Mouse (Mus musculus) limb, embryonic 11.5 days (tissue): ENCODE measurements around the gene Abr. TPM values are rescaled to one million over a fixed set of nuclear protein-coding genes. Genes with fewer than 3 reads are reported as not detected.

Experiments used
- ATAC-seq: fragments of 200-750 bp; cut with Nextera tagmentation; 2 replicates; pipeline ENCODE4 v1.8.0; 2017; ENCODE audit warnings: low read depth; ENCODE audit not compliant: insufficient number of reproducible peaks, low FRiP score, low TSS enrichment
- DNase-seq: peaks from one replicate; pipeline ENCODE4 v3.0.0-alpha.2; 2015; ENCODE audit warnings: low spot score
- H3K27ac ChIP-seq: fragments of 300-500 bp; sonication (generic); replicated peaks from 2 replicates; pipeline ENCODE4 v1.5.1; 2014; ENCODE audit warnings: low read depth, mild to moderate bottlenecking, low read length
- H3K27me3 ChIP-seq: fragments of 300-500 bp; sonication (generic); 2 replicates; pipeline ENCODE4 v1.6.1; 2014; ENCODE audit warnings: mild to moderate bottlenecking, low read length, mixed read lengths; ENCODE audit not compliant: control insufficient read depth, insufficient read depth
- H3K36me3 ChIP-seq: fragments of 300-500 bp; sonication (generic); 2 replicates; pipeline ENCODE4 v1.6.1; 2014; ENCODE audit warnings: mild to moderate bottlenecking, low read length, moderate library complexity, mixed read lengths; ENCODE audit not compliant: control insufficient read depth, insufficient read depth
- H3K4me1 ChIP-seq: fragments of 300-500 bp; sonication (generic); 2 replicates; pipeline ENCODE4 v1.6.1; 2014; ENCODE audit warnings: low read length, mixed read lengths; ENCODE audit not compliant: control insufficient read depth, insufficient read depth
- H3K4me2 ChIP-seq: fragments of 300-500 bp; sonication (generic); 2 replicates; pipeline ENCODE4 v1.6.1; 2014; ENCODE audit warnings: low read depth, mild to moderate bottlenecking, moderate library complexity; ENCODE audit not compliant: severe bottlenecking
- H3K4me3 ChIP-seq: fragments of 300-500 bp; sonication (generic); 2 replicates; pipeline ENCODE4 v1.5.1; 2014; ENCODE audit warnings: low read depth, low read length
- H3K9ac ChIP-seq: fragments of 300-500 bp; sonication (generic); 2 replicates; pipeline ENCODE4 v1.6.1; 2014; ENCODE audit warnings: mild to moderate bottlenecking, low read length
- H3K9me3 ChIP-seq: fragments of 300-500 bp; sonication (generic); 2 replicates; pipeline ENCODE4 v1.6.1; 2016; ENCODE audit warnings: low read length; ENCODE audit not compliant: control insufficient read depth
- WGBS: fragments of 180-500 bp; shearing (Covaris S2); extraction: QIAGEN DNeasy Blood & Tissue Kit; methylation state at CpG from one replicate; pipeline ENCODE4 v1.1.7; 2014; 5-methylcytosine and 5-hydroxymethylcytosine counted together
- polyA plus RNA-seq: library from polyadenylated mRNA; unstranded; fragments of >200 nt; fragmentation: Nextera tagmentation; extraction: Ambion mirVana; gene quantifications from 2 replicates; pipeline ENCODE4 v1.2.1, GENCODE M21; 2014

Abr gene
- polyA plus RNA-seq, 1 experiment from 2014 or later, result 45.2 TPM

GRCm38 (mm10) chr11:76468347-76468746 is 153.8 kb downstream of the Abr start:
- Histone ChIP-seq H3K9me3 (no peaks in the 10 kb centered on the region), H3K4me3 (no peak overlapping the region), H3K4me2 (no peak overlapping the region), H3K27ac (no peak overlapping the region), H3K27me3 (no peaks in the 10 kb centered on the region), H3K9ac (peak overlapping the region; percentile 13; the same call in 1 of the 2 replicates), H3K36me3 (peaks cover 6% of the 10 kb centered on the region; the same call in 1 of the 2 replicates), H3K4me1 (peaks cover 51% of the 10 kb centered on the region)
- DNase-seq, result no peak
- WGBS, result 17% methylated on average over 6 of the region's 6 CpGs
- no peak for ATAC-seq

DNA sequence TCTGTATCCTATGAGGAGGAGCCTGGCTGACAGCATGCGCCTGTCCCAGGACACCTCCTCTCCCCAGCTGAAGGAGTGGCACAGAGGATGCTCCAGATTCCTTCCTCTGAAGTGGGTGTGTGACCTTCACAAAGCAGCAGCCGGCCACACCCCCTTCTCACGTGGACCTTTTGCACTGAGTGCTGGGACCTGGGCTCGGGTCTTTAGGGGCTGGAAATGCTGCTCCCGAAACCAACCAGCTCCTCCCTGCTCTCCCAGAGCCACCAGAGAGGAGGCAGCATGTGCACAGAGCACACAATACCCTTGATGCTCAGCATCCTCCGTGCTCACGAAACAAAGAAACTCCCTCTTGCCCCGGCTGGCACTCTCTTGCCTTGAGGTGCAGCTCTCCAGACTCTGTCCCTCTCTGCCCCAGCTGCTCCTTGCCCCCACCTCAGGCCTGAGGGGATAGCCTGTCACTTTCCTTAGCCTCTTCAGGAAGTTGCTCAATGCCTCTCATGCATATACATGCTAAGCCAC is 154.6 kb downstream of the Abr start:
- Histone ChIP-seq H3K4me3 (no peak overlapping the region), H3K4me1 (peaks cover 44% of the 10 kb centered on the region), H3K36me3 (peaks cover 6% of the 10 kb centered on the region; the same call in 1 of the 2 replicates), H3K9ac (no peak overlapping the region; the same call in 1 of the 2 replicates), H3K27me3 (no peaks in the 10 kb centered on the region), H3K27ac (no peak overlapping the region), H3K4me2 (no peak overlapping the region), H3K9me3 (no peaks in the 10 kb centered on the region)
- DNase-seq (no peak), ATAC-seq (no peak)
- 29% methylated on average over 8 of the region's 8 CpGs for WGBS

DNA sequence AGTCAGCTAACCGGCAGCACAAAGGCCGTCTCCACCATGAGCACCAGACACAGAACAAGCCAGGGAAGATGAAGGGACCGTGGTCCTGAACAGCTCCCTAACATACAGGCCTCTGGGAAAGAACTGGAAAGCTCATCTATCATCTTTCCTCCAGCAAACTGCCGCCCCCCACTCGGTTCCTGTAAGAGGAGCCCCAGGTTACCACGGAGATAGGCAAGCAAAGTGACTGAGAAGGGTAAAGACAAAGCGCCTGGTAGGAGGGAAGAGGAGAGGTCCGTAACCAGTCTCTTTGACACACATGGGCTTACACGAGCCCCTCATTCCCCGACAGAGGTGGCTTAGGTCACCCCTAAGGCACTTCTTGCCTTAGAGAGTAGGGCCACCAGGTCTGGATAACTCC is 155.0 kb downstream of the Abr start:
- no peak overlapping the region; the same call in 1 of the 2 replicates for H3K27ac ChIP-seq
- no peak overlapping the region for H3K9ac ChIP-seq
- H3K4me1 ChIP-seq, result peaks cover 42% of the 10 kb centered on the region
- ATAC-seq, result no peak
- H3K27me3 ChIP-seq, result no peaks in the 10 kb centered on the region
- no peak for DNase-seq
- H3K9me3 ChIP-seq, result no peaks in the 10 kb centered on the region
- WGBS, result 42% methylated on average over 10 of the region's 10 CpGs
- peaks cover 6% of the 10 kb centered on the region; the same call in 1 of the 2 replicates for H3K36me3 ChIP-seq
- no peak overlapping the region for H3K4me2 ChIP-seq
- H3K4me3 ChIP-seq, result no peak overlapping the region

DNA sequence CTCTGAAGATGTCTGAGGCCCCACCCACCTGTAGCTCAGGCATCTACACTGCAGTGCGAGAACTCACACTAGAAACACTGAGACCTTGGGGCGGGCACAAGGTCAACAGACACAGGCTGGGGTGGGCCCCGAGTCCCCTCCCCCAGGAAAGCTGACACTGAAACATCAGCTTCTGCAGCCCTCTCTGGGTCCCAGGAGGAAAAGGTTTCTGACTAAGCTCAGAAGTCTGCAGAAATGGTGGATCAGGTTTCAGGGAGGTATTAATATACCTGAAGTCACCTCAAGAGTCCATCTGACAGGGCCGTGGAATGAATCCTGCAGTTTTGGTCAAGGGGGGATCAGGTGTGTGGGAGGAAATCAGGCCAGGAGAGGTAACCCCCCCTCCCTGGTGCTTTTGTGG is 156.2 kb downstream of the Abr start:
- 67% methylated on average over 4 of the region's 4 CpGs for WGBS
- H3K4me2 ChIP-seq, result no peak overlapping the region
- H3K9me3 ChIP-seq, result no peaks in the 10 kb centered on the region
- no peaks in the 10 kb centered on the region for H3K27me3 ChIP-seq
- H3K27ac ChIP-seq, result no peak overlapping the region
- peaks cover 46% of the 10 kb centered on the region for H3K4me1 ChIP-seq
- ATAC-seq, result no peak
- H3K4me3 ChIP-seq, result no peak overlapping the region
- H3K9ac ChIP-seq, result no peak overlapping the region
- peaks cover 10% of the 10 kb centered on the region; the same call in 1 of the 2 replicates for H3K36me3 ChIP-seq
- DNase-seq, result no peak

- Histone ChIP-seq H3K4me3 (no peak overlapping the region), H3K36me3 (peaks cover 6% of the 10 kb centered on the region; the same call in 1 of the 2 replicates), H3K27me3 (no peaks in the 10 kb centered on the region), H3K9ac (no peak overlapping the region), H3K4me2 (no peak overlapping the region), H3K27ac (no peak overlapping the region; the same call in 1 of the 2 replicates), H3K9me3 (no peaks in the 10 kb centered on the region), H3K4me1 (peaks cover 18% of the 10 kb centered on the region)
- DNase-seq (no peak), ATAC-seq (no peak)
- 90% methylated on average over 5 of the region's 5 CpGs for WGBS
Measured at GRCm38 (mm10) chr11:76461696-76462095, 160.4 kb downstream of the Abr start.

GRCm38 (mm10) chr11:76461201-76461600 is 160.9 kb downstream of the Abr start:
- ATAC-seq (no peak), DNase-seq (no peak)
- Histone ChIP-seq H3K9me3 (no peaks in the 10 kb centered on the region), H3K4me3 (no peak overlapping the region), H3K27ac (0 out of 2 replicates have a peak overlapping the region, but pooled peaks have one; percentile 14), H3K9ac (no peak overlapping the region), H3K4me1 (peaks cover 14% of the 10 kb centered on the region), H3K36me3 (peaks cover 6% of the 10 kb centered on the region; the same call in 1 of the 2 replicates), H3K4me2 (no peak overlapping the region), H3K27me3 (no peaks in the 10 kb centered on the region)
- WGBS, result 62% methylated on average over 6 of the region's 6 CpGs

- Histone ChIP-seq H3K4me3 (no peak overlapping the region), H3K27ac (no peak overlapping the region), H3K4me2 (no peak overlapping the region), H3K4me1 (0 out of 2 replicates have a peak, but pooled peaks cover 9% of the 10 kb centered on the region), H3K9me3 (no peaks in the 10 kb centered on the region), H3K9ac (no peak overlapping the region), H3K36me3 (peaks cover 8% of the 10 kb centered on the region; the same call in 1 of the 2 replicates), H3K27me3 (no peaks in the 10 kb centered on the region)
- 68% methylated on average over 3 of the region's 3 CpGs for WGBS
- ATAC-seq, result no peak
- DNase-seq, result no peak
Measured at GRCm38 (mm10) chr11:76459489-76459888, 162.6 kb downstream of the Abr start.

DNA sequence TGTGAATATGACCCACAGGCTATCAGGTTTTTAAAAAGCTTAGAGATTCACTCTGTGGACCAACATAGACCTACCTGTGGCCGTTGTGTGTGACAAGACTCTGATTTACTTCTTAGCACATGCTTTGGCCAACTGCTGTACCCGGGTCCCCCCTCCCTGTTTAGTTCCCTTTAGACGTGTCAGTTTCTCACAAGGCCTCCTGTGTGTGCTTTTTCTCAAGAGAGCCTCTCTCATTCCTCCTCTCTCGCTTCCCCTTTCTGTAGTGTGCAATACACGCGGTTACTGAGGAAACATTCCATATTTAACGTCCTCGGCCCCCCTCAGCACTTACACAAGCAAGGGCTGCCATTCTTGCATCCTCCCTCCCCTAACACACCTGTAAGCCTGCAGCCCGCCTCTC is 163.4 kb downstream of the Abr start:
- H3K4me2 ChIP-seq, result no peak overlapping the region
- no peaks in the 10 kb centered on the region for H3K9me3 ChIP-seq
- H3K9ac ChIP-seq, result no peak overlapping the region
- H3K27me3 ChIP-seq, result no peaks in the 10 kb centered on the region
- H3K4me1 ChIP-seq, result 0 out of 2 replicates have a peak, but pooled peaks cover 9% of the 10 kb centered on the region
- H3K36me3 ChIP-seq, result peaks cover 10% of the 10 kb centered on the region; the same call in 1 of the 2 replicates
- no peak overlapping the region for H3K27ac ChIP-seq
- H3K4me3 ChIP-seq, result no peak overlapping the region
- DNase-seq (no peak), ATAC-seq (no peak)
- 81% methylated on average over 9 of the region's 9 CpGs for whole genome bisulfite sequencing

GRCm38 (mm10) chr11:76456897-76457296 is 165.2 kb downstream of the Abr start:
- H3K9me3 ChIP-seq, result no peaks in the 10 kb centered on the region
- no peak overlapping the region for H3K27ac ChIP-seq
- H3K36me3 ChIP-seq, result peaks cover 15% of the 10 kb centered on the region
- H3K27me3 ChIP-seq, result no peaks in the 10 kb centered on the region
- DNase-seq (no peak), ATAC-seq (no peak)
- H3K4me1 ChIP-seq, result 0 out of 2 replicates have a peak, but pooled peaks cover 6% of the 10 kb centered on the region
- 77% methylated on average over 10 of the region's 10 CpGs for WGBS
- no peak overlapping the region for H3K9ac ChIP-seq
- no peak overlapping the region for H3K4me3 ChIP-seq
- H3K4me2 ChIP-seq, result no peak overlapping the region
